Mouse (Mus musculus) urinary bladder, postnatal 4 days (tissue): ENCODE results near the gene Acap3.

ENCODE experiments used
- DNase-seq, 2 experiments: peaks; one replicate each; pipeline ENCODE4 v3.0.0; 2021 to 2022; ENCODE audit warnings: low spot score in 2 of 2

Gene Acap3

GRCm38 (mm10) chr4:155932031-155932430 is 40.4 kb downstream of the Acap3 start:
- no peak for DNase-seq

DNA sequence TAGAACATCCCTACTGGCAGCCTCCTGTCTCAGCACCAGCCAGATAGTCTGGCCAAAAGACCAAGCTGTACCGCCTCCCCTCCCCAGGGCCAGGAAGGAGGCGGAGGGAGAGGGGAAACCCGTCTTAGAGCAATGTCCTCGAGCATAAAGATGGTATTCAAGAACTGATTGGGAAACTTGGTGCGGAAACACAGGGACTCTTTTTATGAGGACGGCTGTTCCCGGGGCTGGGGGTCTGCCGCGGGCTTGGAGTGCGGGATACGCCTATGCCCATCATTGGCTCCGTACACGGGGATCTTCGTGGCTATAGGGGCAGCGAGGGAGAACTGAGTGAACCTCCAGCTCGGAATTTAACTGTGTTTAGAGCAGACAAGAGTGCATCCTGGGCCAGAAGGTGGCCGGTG is 51.4 kb downstream of the Acap3 start:
- peak in 1 of 2 experiments; percentile 62 for DNase-seq

DNA sequence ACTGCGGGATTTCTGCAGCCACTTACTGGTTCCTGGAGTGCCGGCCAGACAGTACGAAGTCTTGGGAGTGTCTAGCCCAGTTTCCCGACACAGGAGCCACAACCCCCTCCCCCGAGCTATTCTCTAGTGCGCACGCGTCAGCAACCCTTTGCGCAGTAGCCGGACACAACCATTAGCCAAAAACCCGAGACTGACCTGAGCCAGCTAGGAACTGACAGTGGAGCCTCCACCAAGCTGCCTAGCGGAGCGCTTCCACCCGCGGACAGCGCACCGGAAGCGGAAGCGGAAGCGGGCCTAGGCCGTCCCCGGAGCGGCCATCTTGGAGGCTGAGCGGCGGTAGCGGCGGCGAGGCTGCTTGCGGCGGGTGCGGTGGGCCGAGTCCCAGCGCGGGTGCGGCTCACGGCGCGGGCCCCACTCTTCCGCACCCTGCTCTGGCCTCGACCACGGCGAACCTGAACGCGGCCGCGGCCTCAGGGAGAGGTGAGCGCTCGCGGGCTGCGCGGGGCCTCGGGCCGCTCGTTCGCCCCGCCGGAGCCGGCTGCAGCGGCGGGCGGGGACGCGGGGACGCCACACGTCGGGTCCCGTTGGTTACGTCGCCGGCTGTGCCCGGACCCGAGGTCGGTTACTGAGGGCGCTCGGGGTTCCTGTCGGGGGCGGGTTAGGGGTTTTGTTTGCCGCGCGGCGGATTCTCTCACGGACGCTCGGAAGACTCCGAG is 52.1 kb downstream of the Acap3 start, which contains the start of gene Ube2j2:
Gene Ube2j2 (plus strand): TSS at position 298 of the 716 bp plus-strand sequence.
- DNase-seq: peak; percentile 94 to 96

GRCm38 (mm10) chr4:155944271-155944670 is 52.6 kb downstream of the Acap3 start:
- no peak for DNase-seq

GRCm38 (mm10) chr4:155947094-155947493 is 55.5 kb downstream of the Acap3 start:
- DNase-seq: no peak

- DNase-seq: no peak
Measured at GRCm38 (mm10) chr4:155955491-155955890, 63.9 kb downstream of the Acap3 start.
